Mouse (Mus musculus): ENCODE measurements around the gene Sumo1. TPM values are rescaled to one million over a fixed set of nuclear protein-coding genes. Genes with fewer than 3 reads are reported as not detected.

The Sumo1 gene
- total RNA-seq, 1 experiment, result 161 TPM

DNA sequence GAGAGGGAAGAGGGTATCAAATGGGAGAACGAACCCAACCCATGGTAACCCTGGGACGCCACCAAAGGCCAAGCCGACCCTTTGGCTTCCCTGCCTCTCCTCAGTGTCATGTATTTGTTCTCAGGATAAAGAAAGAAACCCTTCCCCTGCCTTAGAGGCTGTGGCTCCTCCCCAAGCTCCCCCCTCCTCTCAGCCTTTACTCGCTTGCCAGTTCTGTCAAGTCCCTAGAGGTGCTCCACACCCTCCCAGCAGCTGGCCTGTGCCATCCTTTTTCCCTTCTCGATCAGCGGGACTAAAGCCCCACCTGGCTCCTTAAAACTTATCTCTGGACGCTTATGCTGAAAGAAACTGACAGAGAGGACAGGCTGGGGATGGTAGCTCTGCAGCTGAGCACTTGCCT lies 63.6 kb downstream of the Sumo1 start:
- TF ChIP-seq ZC3H11A (IDR thresholded peaks at IDR 0.05; ENCODE audit: borderline replicate concordance, low read depth, low read length) (no peak), CHD2 (IDR thresholded peaks at IDR 0.05; ENCODE audit: low read depth, low read length) (no peak), MAFK (IDR thresholded peaks at IDR 0.05; ENCODE audit: insufficient read depth, low read depth, low read length) (no peak), ZNF384 (IDR thresholded peaks at IDR 0.05; ENCODE audit: low read depth, low read length) (no peak), HCFC1 (IDR thresholded peaks at IDR 0.05; ENCODE audit: borderline replicate concordance, insufficient read depth, low read length) (no peak)
- Histone ChIP-seq H3K4me1 (ENCODE audit: control insufficient read depth in 2 of 2, insufficient read depth in 2 of 2, low read length in 2 of 2, poor library complexity in 1 of 2) (peaks cover 2 to 15% of the 10 kb centered on the region in 2 experiments; a peak in 3 of 4 replicates), H3K27ac (ENCODE audit: insufficient read depth, low read depth, low read length, poor library complexity, severe bottlenecking) (no peak overlapping the region), H3K9ac (ENCODE audit: insufficient read depth, low read depth, low read length, poor library complexity, severe bottlenecking) (no peak overlapping the region; the same call in 1 of the 2 replicates), H3K36me3 (ENCODE audit: control insufficient read depth, insufficient read depth, low read length, poor library complexity, severe bottlenecking) (no peaks in the 10 kb centered on the region), H3K9me3 (ENCODE audit: control insufficient read depth, insufficient read depth, low read depth, low read length) (no peaks in the 10 kb centered on the region), H3K4me3 (ENCODE audit: insufficient read depth in 1 of 2, low read depth in 1 of 2, low read length in 2 of 2, poor library complexity in 1 of 2, severe bottlenecking in 1 of 2) (peak overlapping the region in 1 of 2 experiments; percentile 47; a peak in 1 of 4 replicates)
- DNase-seq (ENCODE audit: low read depth, low spot score), result no peak
- in situ Hi-C loops (cut with MboI; ENCODE audit: low sequenced_read_pairs in 2 of 2, unreplicated experiment in 2 of 2), result loop anchor here in 1 of 2 experiments (25.0 kb wide), 1 partner anchor 345 kb away; the partner anchor contains the start of gene Cdk15

DNA sequence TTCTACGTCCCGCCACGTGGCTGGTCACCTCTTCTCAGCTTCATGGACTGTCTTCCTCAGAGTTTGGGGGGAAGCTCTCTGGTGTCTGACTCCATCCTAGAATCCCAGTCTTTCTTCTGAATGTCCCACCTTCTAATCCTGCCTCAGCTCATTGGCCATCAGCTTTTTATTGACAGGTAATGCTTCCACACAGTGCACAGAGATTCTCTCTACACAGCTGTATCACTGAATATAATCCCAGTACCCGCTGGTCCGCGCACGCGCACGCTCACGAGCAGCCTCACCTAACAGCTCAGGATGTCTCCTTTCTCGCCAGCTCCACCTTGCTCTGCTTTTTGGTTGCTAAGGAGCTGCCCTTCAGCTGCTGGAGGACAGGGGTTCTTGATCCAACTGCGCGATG lies 64.2 kb downstream of the Sumo1 start:
- DNase-seq (ENCODE audit: low read depth, low spot score), result no peak
- Histone ChIP-seq H3K4me1 (ENCODE audit: control insufficient read depth in 2 of 2, insufficient read depth in 2 of 2, low read length in 2 of 2, poor library complexity in 1 of 2) (peaks cover 2 to 15% of the 10 kb centered on the region in 2 experiments; a peak in 3 of 4 replicates), H3K9me3 (ENCODE audit: control insufficient read depth, insufficient read depth, low read depth, low read length) (no peaks in the 10 kb centered on the region), H3K9ac (ENCODE audit: insufficient read depth, low read depth, low read length, poor library complexity, severe bottlenecking) (peak overlapping the region; percentile 27; the same call in 1 of the 2 replicates), H3K4me3 (ENCODE audit: insufficient read depth in 1 of 2, low read depth in 1 of 2, low read length in 2 of 2, poor library complexity in 1 of 2, severe bottlenecking in 1 of 2) (peak overlapping the region in 1 of 2 experiments; percentile 47; a peak in 1 of 4 replicates), H3K36me3 (ENCODE audit: control insufficient read depth, insufficient read depth, low read length, poor library complexity, severe bottlenecking) (no peaks in the 10 kb centered on the region), H3K27ac (ENCODE audit: insufficient read depth, low read depth, low read length, poor library complexity, severe bottlenecking) (no peak overlapping the region)
- in situ Hi-C loops (cut with MboI; ENCODE audit: low sequenced_read_pairs in 2 of 2, unreplicated experiment in 2 of 2), result loop anchor here in 1 of 2 experiments (25.0 kb wide), 1 partner anchor 344 kb away; the partner anchor contains the start of gene Cdk15
- TF ChIP-seq ZNF384 (IDR thresholded peaks at IDR 0.05; ENCODE audit: low read depth, low read length) (no peak), ZC3H11A (IDR thresholded peaks at IDR 0.05; ENCODE audit: borderline replicate concordance, low read depth, low read length) (no peak), HCFC1 (IDR thresholded peaks at IDR 0.05; ENCODE audit: borderline replicate concordance, insufficient read depth, low read length) (no peak), CHD2 (IDR thresholded peaks at IDR 0.05; ENCODE audit: low read depth, low read length) (peak; percentile 79), MAFK (IDR thresholded peaks at IDR 0.05; ENCODE audit: insufficient read depth, low read depth, low read length) (no peak)

DNA sequence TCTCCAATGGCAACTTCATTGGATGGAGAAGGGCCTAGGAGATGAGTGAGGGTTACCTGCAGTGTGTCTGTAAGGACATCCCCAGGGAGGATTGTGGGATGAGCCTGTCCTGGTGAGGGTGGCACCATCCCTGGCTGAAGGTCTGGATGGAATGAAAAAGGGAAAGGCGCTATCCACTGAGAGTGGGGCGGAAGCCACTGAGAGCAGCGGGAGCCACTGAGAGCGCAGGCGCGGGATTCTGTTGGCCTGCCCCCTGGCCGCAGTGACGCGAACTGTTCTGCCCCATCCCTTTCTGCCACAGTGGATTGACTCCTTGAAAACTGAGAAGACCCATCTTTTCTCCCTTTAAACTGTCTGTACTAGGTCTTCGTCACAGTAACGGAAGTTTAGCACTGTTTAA lies 66.7 kb downstream of the Sumo1 start:
- peak overlapping the region; percentile 27; the same call in 1 of the 2 replicates for H3K9ac ChIP-seq (ENCODE audit: insufficient read depth, low read depth, low read length, poor library complexity, severe bottlenecking)
- no peak for DNase-seq (ENCODE audit: low read depth, low spot score)

DNA sequence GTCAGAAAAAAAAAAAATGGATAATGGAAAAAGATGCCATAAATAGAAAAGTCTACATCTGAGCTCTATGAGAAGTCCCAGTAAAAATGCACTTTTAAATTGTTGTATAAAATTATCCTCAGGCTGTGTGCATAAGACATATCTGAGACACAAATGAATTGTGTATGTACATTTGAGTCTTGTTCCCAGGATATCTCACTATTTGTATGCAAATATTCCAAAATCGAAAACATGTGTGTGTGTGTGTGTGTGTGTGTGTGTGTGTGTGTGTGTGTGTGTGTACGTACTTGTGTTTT lies 67.3 kb downstream of the Sumo1 start:
- peaks cover 0 to 10% of the 10 kb centered on the region in 2 experiments; a peak in 3 of 4 replicates for H3K4me1 ChIP-seq (ENCODE audit: control insufficient read depth in 2 of 2, insufficient read depth in 2 of 2, low read length in 2 of 2, poor library complexity in 1 of 2)
- in situ Hi-C loops (cut with MboI; ENCODE audit: low sequenced_read_pairs in 2 of 2, unreplicated experiment in 2 of 2), result loop anchor here in 1 of 2 experiments (25.0 kb wide), 1 partner anchor 341 kb away; the partner anchor contains the start of gene Cdk15
- DNase-seq (ENCODE audit: low read depth, low spot score), result no peak
- TF ChIP-seq MAFK (IDR thresholded peaks at IDR 0.05; ENCODE audit: insufficient read depth, low read depth, low read length), result no peak
- no peak for TF ChIP-seq CHD2 (IDR thresholded peaks at IDR 0.05; ENCODE audit: low read depth, low read length)
- no peak for TF ChIP-seq HCFC1 (IDR thresholded peaks at IDR 0.05; ENCODE audit: borderline replicate concordance, insufficient read depth, low read length)
- no peak for TF ChIP-seq ZC3H11A (IDR thresholded peaks at IDR 0.05; ENCODE audit: borderline replicate concordance, low read depth, low read length)
- no peak for TF ChIP-seq ZNF384 (IDR thresholded peaks at IDR 0.05; ENCODE audit: low read depth, low read length)
- no peak overlapping the region for H3K4me3 ChIP-seq (ENCODE audit: insufficient read depth in 1 of 2, low read depth in 1 of 2, low read length in 2 of 2, poor library complexity in 1 of 2, severe bottlenecking in 1 of 2)
- no peak overlapping the region for H3K27ac ChIP-seq (ENCODE audit: insufficient read depth, low read depth, low read length, poor library complexity, severe bottlenecking)
- H3K9ac ChIP-seq (ENCODE audit: insufficient read depth, low read depth, low read length, poor library complexity, severe bottlenecking), result no peak overlapping the region
- no peaks in the 10 kb centered on the region for H3K9me3 ChIP-seq (ENCODE audit: control insufficient read depth, insufficient read depth, low read depth, low read length)
- H3K36me3 ChIP-seq (ENCODE audit: control insufficient read depth, insufficient read depth, low read length, poor library complexity, severe bottlenecking), result no peaks in the 10 kb centered on the region

More for the DNA sequence above, 66.7 kb downstream of the Sumo1 start:
- in situ Hi-C loops (cut with MboI; ENCODE audit: low sequenced_read_pairs in 2 of 2, unreplicated experiment in 2 of 2), result loop anchor here in 1 of 2 experiments (25.0 kb wide), 1 partner anchor 342 kb away; the partner anchor contains the start of gene Cdk15
- Histone ChIP-seq H3K9me3 (ENCODE audit: control insufficient read depth, insufficient read depth, low read depth, low read length) (no peaks in the 10 kb centered on the region), H3K4me1 (ENCODE audit: control insufficient read depth in 2 of 2, insufficient read depth in 2 of 2, low read length in 2 of 2, poor library complexity in 1 of 2) (peaks cover 0 to 10% of the 10 kb centered on the region in 2 experiments; a peak in 3 of 4 replicates), H3K27ac (ENCODE audit: insufficient read depth, low read depth, low read length, poor library complexity, severe bottlenecking) (no peak overlapping the region), H3K36me3 (ENCODE audit: control insufficient read depth, insufficient read depth, low read length, poor library complexity, severe bottlenecking) (no peaks in the 10 kb centered on the region), H3K4me3 (ENCODE audit: insufficient read depth in 1 of 2, low read depth in 1 of 2, low read length in 2 of 2, poor library complexity in 1 of 2, severe bottlenecking in 1 of 2) (peak overlapping the region in 1 of 2 experiments; percentile 26; a peak in 1 of 4 replicates)
- TF ChIP-seq CHD2 (IDR thresholded peaks at IDR 0.05; ENCODE audit: low read depth, low read length) (no peak), MAFK (IDR thresholded peaks at IDR 0.05; ENCODE audit: insufficient read depth, low read depth, low read length) (no peak), ZC3H11A (IDR thresholded peaks at IDR 0.05; ENCODE audit: borderline replicate concordance, low read depth, low read length) (no peak), ZNF384 (IDR thresholded peaks at IDR 0.05; ENCODE audit: low read depth, low read length) (no peak), HCFC1 (IDR thresholded peaks at IDR 0.05; ENCODE audit: borderline replicate concordance, insufficient read depth, low read length) (no peak)
